Mouse (Mus musculus) kidney, adult 18-20 months (tissue): ENCODE data around the gene Nr6a1.

Source experiments
- DNase-seq: peaks from one replicate; pipeline ENCODE4 v3.0.0; 2021

The Nr6a1 gene

DNA sequence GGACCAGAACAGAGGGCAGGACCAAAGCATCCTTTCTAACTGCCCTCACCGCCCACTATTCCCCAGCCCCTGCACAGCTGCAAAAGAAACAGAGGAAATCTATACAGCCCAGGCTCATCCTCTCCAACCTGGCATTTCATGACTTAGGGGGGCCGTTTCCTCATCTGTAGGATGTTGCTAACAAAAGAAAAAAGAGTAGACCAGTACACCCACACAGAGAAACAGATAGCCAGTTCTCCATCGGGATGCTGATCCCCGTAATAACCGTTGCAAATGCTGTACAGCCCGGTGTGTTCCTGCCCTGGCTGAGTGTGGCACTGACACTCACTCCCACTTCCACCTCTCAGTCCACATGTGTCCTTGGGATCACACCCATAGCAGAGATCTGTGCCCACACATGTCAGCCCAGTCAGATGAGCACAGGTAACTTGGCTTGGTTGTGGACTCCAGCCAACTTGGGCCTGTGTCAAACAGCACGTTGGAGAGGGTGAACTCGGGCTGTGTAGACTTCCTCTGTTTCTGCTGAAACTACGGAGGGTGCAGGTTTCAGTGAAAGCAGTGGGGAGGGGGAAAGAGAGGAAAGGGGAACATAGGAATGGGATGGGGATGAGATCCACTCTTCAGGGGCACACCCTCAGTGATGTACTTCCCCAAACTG, 9.4 kb upstream of the Nr6a1 start:
- no peak for DNase-seq

DNA sequence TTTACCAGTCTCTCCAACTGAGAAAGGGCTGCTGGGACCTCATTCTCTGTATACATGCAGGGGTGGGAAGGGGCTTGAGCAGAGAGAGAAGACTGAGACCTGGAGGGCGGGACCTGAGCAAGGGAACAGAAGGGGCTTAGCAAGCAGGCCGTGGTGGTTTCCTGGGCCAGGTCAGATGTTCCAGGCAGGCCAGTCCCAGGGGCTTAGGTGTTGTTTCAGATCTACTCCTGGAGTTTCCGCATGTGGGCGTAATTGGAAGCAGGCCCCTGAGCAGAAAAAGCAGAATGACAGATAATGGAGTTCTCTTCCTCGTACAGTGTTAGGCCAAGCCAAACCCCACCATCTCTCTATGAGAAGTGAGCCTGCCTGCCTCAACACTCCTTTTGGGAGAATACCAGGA, 7.4 kb upstream of the Nr6a1 start:
- no peak for DNase-seq

DNA sequence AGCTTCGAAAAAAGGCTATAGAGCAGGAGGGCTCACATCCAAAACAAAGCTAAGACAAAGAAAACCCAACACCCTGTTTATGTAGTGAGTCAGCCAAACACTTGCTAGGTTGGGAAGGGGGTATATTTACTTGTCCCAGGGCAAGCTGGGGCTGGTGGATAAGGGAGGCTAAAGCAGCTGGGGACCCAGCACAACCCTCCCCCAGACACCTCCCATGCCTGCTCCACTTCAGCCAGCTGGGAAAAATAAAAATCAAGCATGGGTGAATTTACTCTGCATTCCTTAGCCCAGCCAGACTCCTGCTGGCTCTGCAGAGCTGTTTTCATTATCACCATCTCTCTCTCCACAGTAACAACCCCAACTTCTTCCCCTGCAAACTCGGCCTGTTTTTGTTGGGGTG, 6.4 kb upstream of the Nr6a1 start:
- no peak for DNase-seq

DNA sequence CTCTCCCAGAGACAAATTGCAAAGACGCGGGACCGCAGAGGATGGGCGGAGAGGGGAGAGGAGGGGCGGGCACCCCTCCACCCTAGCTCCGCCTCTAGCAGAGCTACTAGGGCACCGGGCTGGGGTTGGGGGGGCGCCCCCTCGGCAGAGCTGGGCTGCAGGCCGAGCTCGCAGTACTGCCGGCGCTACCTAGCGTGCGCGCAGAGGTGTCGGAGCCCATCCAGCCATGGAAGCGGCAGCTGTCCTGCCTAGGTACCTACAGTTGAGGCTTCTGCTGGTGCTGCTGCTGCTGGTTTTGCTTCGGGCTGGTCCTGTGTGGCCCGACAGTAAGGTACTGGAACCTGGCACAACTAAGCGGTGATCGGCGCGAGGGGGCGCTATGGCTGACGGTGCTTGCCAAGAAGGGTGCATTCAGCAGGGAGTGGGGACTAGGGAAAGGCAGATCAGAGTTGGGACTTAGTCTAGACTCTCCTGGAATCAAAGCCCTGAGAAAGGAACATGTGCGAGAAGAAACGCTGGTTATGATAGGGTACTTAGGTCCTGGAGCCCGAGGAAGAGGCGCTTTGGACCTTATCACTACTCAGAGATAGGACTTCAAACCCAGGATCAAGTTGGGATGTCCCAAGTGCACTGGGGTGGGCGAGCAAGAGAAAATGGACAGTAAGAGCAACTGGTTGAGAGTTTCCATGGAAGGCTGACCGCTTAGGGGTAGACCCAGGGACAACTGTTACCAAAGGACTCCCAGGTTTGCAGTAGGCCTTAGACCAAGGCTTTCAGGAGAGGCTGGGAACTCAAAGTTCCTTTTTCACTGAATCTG, 4.6 kb upstream of the Nr6a1 start, which contains the start of gene Olfml2a:
Gene Olfml2a (plus strand): TSS at position 128 of the 817 bp plus-strand sequence.
- peak; percentile 77 for DNase-seq

DNA sequence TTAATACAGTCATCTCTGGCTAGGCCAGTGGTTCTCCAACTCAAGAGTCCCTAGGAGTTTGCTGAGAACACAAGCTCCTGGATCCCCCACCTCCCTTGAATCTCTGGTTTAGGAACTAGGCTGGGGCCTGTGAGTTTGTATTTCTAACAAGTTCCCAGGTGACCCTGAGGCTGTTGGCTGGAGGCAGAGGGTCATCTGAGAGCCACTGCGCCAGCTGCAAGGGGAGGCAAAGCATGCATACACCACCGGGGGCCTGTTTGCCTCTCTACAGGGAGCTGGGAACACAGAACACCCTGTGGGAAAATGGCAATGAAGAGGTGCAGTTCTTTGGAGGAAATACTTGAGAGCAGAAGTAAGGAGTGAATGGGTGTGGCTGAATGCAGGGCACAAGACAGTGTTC, 2.8 kb upstream of the Nr6a1 start:
- no peak for DNase-seq

DNA sequence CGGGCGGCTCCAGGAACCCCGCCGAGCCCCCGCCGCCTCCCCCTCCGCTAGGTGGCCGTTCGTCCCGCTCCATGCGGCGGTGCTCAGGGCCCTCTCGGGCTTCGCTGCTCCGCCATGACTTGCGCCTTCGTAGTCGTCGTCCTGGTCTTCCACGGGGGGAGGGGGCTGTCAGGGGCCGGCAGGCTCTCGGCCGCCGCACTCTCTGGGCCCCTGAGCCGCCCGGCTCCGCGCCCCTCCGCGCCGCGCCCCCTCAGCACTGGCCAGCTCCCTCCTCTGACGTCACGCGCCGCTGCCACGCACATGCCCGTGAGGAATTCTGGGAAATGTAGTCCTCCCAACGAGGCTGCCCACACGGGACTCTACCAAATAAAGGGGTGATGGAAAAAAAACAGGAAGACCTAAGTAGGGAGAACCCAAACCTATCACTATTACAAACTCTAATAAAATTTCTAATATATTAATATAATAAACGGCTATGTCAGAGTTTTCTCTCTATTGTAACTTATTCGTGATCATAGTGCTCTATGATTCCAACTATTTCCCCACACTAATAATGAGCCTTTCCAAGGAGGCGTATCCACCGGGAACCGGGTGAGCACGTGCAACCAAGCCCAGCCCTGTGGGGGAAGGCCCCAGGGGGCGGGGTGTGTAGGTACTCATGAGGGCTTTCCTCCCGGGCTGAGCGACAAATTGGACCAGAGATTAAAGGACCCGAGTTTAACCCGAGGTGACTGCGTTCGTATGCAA, 1.2 kb downstream of the Nr6a1 start:
- DNase-seq = peak; percentile 94

DNA sequence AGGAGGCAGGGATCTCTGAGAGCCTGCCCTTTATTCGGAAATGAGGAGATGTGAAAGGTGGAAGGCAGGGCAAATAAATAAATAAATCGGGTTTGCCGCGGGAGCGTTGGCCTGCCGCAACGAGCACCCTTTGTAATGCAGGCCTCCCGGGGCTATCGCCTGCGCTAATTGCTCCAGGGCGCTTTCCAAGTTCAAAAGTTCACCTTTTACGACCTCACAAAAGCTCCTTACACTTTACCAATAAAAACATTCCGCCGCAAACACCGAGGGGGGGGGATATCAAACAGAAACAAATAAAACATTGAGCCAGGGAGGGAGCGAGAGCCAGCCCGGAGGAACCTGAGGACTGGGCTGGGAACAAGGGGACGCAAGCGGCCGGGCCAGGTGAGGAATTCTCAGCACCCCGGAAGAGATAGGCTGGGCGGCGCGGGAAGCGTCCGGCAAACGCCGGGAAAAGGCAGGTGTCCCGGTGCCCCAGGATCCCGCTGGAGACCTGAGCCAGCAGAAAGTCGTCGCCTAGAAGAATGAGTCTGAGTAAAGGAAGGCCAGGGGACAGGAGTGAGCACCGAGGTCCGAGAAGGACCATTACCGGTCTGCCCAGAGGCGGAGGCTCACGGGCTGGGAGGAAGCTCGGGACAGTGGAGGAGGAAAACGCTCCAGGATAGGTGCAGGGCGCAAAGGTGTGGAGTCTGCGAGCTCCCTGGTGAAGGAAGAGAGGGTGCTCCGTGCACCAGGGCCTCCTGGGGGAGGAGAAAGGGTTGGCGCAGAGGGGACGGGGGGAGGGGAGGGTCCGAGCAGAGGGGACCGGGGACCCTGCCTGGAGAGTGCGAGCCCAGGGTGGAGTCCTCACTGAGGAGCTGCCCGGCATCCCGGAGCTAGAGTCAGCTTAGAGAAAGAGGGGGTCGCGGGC, 2.1 kb downstream of the Nr6a1 start:
- DNase-seq = peak; percentile 65

DNA sequence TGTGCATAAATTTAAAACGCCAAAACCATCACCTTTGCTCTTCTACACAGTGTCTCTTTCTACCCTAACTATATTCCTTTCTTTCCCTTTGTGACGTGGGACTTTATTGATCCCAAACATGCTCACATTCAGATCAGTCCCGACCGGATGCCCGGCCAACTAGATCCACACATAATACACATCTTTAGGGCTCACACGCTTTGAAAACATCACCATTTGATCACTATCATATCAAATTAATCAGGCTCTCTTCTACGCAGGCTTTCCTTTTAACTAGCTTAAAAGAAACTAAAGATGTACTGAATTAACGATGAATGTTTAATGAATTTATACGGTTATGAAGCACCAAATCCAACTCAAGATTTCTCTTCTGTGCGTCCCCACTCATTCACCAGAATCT, 2.9 kb downstream of the Nr6a1 start:
- DNase-seq = no peak

DNA sequence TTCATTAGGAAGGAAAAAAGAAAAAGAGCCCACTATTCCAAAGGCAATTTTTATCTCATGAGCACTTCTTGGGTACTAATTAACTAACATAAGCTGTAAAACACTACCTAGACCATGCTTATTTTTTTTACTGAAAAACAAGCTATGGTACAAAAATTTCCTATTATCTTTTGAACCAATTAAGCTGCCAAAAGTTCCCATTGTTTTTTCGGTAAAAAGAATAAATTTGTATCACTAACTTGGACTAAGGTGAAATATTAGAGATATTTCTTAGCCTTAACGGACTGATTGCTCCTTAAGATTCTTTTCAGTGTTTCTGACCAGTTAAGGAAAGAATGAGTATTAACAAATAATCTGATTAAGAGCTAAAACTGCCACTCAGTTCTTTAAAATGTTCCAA, 3.6 kb downstream of the Nr6a1 start:
- DNase-seq = no peak

DNA sequence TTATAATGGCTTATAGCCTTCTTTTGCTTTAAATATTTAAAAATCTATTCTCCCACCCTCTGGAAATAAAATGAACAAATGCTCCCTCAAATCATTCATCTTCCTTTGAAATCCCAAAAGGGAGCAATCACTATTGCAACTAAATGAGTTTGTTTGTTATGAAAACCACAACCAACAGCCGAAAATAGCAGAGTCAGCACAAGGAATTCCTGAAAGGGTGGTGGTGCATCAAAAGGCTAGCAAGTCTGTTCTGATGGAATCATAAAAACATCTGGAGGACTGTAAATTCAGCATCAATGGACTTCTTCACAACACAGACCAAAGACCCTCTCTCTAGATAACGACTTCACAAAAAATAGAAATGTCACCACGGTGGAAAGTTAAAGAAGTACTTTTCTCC, 4.0 kb downstream of the Nr6a1 start:
- DNase-seq = no peak

DNA sequence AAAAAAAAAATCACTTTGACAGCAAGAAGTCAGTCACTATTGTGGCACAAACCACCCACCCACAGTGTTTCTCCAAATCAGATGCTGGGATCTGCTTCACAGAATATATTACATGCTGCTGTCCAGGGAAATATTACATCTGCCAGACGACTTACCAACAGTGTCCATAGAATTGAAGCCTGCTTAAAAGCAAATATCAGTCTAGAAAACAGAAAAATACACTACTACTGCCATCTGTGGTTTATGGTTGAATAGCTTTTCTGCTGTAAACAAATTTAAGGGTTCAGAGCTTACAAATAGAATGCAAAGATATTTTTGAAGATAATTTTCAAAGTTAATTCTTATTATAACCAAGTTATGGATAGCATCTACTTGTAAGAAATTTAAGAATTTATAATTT, 6.1 kb downstream of the Nr6a1 start:
- DNase-seq = no peak

DNA sequence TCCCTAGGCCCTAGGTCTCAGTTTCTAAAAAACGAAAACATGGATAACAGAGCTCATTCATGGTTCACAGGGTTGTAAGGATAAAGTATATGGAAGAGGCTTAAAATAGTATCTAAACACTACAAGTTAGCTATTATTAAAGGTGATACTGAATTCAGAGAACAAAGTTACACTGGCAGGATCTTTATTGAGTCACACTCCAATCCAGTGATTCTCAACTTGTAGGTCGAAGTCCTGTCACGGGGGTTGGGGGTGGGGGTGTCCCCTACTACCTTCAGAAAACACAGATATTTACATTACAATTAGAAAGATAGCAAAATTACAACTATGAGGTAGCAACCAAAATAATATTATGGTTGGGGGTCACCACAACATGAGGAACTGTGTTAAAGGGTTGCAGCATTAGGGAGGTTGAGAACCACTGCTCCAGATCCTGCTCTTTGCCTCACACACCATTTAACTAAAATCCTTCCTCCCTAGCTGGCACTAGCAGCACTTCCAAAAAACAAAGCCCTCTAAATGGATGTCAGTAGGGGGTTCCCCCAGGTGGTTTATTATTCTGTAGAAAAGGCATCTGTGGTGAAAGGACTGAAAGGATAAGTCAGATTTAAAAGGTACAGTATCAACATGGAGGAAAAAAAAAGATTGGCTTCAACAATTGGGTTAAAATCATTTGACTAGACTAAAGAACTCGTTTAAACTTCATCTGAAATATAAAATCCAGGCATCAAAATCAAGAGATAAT, 10.4 kb downstream of the Nr6a1 start:
- DNase-seq = no peak

DNA sequence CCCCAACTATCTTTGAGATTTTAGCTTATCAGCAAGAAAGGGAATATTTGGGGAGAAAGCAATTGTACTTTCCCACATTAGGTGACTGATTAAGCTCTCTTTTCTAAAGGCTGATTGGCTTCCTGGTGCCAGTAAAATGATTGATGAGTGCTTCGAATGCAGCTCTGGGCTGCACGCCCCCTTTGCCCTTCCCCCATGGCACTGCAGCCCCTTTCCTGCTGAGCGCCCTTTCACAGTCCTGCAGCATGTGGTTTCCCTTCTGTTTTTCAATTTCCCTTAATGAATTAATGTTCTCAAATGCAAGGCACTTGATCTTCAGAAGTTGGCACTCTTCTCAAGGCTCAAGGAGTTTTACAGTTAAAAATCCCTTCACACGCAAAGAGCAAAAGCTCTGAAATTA, 12.5 kb downstream of the Nr6a1 start:
- no peak for DNase-seq

DNA sequence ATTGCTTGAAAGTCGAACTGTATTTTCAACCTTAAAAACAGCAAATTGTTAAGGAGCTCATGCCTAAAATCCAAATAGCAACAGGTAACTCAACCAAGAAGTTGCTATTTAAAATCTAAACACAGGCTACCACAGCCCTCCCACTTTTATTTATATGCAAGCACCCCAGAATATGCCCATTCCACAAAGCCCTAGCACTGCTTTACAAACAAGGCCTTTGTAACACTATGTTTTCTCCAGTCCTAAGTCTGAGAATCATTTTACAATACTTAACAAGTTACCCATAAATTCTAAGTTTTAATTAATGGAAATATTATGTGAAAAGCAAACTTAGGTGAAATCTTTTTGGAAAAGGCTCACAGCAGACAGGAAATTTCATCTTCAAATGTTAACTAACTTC, 13.0 kb downstream of the Nr6a1 start:
- DNase-seq = no peak

DNA sequence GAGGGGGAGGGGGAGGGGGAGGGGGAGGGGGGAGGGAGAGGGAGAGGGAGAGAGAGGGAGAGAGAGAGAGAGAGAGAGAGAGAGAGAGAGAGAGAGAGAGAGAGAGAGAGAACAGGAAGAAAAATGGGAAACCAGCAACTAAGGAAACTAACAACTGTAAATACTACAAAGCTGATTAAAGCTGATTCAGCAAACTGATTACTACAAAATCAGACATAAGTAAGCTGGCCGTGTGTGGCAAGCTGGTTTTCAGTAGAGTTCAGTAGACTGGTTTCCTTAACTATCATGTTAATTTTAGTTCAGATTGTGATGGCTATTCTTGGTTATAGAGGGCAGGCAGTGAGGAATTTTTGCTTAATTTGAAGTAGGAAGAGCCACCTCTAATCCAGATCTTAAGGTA, 18.9 kb downstream of the Nr6a1 start:
- DNase-seq = no peak

DNA sequence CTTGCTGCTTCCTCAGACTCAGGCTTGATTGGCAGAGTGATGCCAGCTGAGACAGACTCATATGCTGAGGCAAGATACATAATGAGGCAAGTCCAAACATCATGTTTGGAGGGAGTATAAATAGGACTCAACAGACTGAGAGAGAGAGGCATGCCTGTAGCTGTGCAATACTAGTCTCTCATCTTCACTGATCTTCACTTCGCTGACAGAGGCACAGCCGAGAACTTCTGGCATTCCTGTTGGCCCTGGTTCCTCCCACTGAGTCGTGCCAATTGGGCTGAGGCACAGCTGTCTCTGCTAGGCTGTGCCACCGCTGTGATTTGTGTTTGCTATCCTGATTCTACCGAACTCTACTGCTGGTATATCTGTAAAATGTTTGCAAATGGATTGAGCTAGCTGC, 21.4 kb downstream of the Nr6a1 start:
- no peak for DNase-seq

DNA sequence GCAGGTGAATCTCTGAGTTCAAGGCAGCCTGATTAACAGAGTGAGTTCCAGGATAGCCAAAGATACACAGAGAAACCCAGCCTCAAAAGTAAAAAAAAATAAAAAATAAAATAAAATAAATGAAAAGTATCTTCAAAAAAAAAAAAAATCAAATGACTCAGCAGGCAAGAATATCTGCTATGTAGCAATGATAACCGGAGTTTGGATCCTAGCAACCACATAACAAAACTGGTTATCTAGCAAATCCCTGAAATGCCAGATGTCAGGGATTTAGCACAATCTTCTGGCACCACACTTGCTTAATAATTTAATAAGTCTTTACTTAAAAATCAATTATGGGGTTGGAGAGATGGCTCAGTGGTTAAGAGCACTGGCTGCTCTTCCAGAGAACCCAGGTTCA, 23.2 kb downstream of the Nr6a1 start:
- no peak for DNase-seq

DNA sequence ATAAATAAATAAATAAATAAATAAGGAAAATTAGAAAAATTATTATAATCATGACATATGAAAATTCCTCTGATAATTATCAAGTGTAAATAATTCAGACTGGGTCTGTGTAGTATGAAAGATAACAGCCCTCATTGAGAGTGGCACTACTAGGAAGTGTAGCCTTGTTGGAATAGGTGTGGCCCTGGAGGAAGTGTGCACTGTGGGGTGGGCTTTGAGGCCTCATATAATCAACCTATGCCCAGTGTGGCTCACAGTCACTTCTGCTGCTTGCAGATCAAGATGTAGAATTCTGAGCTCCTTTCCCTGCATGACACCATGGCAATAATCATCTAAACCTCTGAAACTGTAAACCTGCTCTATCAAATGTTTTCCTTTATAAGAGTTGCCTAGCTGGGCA, 24.6 kb downstream of the Nr6a1 start:
- DNase-seq = no peak

DNA sequence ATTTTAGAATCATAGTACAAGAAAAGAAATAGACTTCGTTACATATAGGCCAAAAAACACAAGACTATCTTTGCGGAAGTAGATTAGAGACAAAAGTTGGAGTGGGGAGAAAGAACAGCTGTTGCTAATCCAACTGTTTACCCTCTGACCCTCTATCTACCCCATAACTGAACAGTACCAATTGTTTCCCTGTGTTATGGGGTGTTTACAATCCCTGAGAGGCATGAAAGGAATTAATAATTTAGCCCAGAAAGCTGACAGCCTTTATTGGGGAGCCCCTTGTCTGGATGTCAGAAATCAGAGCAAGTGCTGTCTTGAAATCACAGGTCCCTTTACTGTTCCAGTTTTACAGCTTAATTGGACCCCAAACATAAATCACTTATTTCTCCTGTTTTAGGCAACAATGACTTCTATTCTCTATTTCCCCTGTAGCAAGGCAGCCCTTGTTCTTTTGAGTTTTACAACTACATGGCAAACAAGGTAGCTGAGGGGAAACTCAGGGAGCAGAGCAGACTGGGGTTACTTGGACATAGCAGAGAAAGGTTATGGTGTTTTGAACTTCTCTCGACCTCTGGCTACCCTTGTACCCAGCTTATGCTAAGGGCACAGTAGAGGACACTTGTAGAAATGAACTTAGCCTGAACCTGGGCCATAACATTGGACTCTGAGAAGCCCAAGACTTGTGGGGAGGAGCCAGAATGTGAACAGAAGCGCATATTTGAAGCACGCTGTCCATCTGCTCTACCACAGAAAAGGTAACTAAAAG, 46.4 kb downstream of the Nr6a1 start:
- DNase-seq = no peak

DNA sequence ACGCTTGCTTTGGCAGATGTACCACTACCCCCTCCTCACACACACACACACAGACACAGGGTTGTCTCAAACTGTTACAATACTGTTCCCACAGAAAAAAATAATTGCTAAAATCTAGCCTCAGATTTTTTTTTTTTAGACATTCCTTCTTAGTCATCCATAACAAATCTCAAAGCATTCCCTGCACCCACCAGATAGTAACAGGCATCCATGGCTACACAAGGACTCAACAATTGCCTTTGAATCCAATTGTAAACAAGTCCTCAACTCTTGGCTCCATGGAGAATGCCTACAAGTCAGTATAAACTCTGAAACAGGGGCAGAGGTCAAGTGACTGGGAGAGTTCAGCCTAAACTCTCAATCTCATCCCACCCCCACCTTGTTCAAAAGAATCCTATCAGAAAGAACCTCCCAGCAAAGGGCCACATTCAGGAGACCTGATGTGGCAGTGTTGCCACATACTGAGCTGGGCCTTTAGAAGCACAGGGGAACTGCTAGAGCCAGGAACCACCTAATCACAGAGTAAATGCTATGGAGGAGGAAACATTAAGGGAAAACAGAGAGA, 52.9 kb downstream of the Nr6a1 start:
- no peak for DNase-seq

DNA sequence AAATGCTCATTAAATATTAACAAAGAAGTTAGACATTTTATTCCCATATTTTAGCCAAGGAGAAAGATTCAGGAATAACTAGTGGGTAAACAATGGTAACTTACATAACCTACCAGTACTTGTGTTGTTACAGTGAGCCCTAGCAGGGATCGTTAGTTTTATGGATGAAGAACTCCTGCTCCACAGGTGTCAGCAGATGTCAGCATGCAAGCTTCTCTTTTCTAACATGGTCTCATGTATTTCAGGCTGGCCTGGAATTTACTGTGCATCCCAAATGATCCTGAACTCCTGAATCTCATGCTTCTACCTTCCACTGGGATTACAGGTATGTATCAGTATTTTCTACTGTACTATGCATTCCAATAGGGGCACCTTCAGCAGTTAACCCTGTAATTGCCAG, 54.8 kb downstream of the Nr6a1 start:
- no peak for DNase-seq
